Mouse (Mus musculus): ENCODE data around the gene Grip1.

The Grip1 gene

DNA sequence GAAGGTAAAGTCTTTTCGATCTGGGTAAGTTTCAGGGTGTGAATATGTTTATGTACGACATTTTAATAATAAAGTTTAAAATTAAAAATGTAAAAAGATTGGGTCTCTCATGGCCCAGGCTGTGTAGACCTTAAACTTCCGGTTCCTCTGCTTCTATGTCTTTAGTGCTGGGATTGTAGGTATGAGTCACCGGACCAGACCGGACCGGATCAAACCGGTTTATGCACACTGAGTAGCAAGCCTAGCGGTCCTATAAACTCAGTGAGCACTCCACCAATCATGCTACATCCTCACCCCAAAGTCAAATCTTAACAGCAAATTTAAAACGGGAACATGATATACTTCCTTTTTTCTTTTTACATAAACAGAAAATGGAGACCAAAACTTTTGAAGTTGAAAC is 530.7 kb downstream of the Grip1 start:
- no peak for DNase-seq

DNA sequence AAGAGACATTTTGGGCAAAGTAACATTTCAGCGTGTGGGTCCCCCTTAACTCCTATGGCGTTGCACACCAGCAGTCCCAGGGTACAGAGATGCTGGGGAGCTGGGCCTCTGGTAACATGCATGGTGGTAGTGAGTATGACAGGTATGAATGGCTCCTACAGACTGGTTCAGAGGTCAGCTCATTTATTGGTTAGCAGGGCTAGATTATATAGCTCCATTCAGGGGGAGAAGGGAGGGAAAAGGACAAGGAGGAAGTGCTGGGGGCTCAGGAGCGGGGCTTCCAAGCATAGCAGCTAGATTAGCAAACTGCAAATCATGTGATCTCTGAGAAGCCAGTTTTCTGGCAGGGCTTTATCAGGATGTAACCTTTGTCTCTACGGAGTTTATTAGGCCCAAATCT is 544.8 kb downstream of the Grip1 start:
- no peak for DNase-seq

GRCm38 (mm10) chr10:120002149-120002548 is 548.5 kb downstream of the Grip1 start:
- DNase-seq: no peak

DNA sequence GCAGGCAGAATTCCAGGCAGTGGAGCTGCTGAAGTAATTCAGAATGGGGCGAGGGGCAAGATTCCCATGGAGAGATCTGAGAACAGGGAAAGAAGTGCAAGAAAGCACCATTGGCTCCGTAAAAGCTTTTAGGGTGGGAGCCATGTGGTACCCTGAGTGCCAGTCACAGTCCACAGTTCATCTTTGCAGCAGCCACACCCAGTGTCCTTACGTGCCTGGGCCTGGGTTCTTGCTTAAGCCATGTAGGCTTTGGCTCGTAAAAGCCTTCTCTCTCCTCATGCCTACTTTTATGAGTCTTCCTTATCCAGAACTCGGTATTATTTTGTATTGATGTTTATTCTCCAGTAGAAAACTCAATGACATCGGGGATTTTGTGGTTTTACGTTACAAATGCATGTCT is 550.5 kb downstream of the Grip1 start:
- DNase-seq: no peak

- DNase-seq: no peak
These were observed 552.0 kb downstream of the Grip1 start for GRCm38 (mm10) chr10:120005581-120005980.

- no peak for DNase-seq
These were observed 558.7 kb downstream of the Grip1 start for GRCm38 (mm10) chr10:120012331-120012730.

- no peak for DNase-seq
These were observed 561.5 kb downstream of the Grip1 start for GRCm38 (mm10) chr10:120015117-120015516.

DNA sequence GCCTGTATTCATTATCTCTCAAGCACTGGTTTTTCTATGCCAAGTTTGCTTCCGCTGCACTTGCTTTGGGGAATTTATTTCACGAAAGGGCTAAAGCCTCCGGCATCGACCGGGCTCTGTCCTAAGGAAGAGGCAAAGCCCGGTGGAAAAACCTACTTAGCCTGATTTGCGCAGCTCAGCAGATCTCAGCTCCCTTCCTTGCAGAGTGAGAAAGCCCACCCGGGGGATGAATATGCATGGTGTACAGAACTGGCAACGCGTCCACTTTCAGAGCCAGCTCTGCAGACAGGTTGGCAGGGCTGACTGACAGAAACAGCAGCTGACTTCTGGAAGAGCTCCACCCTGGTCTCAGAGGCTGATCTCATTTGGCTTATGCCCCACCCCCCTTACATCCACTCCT is 572.8 kb downstream of the Grip1 start:
- no peak for DNase-seq

DNA sequence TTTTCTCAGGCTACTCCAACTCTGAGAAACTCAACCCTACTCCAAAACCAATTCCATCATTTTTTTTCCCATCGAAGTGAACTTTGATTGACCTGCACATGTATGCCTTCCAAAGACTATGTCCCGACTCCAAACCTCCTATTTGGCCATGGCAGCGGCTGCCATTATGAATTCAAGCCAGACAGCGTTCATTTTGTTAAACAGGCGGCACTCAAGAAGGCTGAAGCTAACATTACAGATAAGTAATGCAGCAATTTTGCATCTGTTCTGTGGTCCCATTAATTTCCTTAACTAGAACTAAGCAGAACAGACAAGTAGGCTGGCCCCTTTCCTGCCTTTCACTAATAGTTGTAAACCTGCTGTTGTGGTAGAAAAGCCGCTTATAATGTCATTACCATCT is 577.3 kb downstream of the Grip1 start:
- DNase-seq: no peak

DNA sequence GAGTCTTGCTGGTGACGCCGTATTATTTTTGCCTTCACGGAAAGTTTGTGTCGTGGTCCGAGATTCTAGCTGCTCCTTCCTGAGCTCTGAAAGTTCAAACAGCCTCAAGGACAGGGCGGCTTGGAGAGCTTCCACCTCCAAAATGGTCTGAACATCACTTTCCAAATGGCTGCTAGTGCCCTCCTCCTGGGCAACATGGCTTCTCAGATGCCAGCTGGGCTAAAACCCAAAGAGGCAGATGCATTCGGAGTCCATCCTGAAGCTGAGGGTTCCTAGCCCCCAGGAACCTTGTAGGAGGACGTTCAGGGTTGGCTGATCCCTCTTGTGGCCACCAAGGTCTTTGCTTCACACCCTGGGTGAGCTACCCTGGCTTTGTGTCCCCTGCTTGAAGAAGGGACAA is 577.7 kb downstream of the Grip1 start:
- no peak for DNase-seq

GRCm38 (mm10) chr10:120033866-120034265 is 580.2 kb downstream of the Grip1 start:
- no peak for DNase-seq

- DNase-seq: no peak
These were observed 581.6 kb downstream of the Grip1 start for GRCm38 (mm10) chr10:120035211-120035733.

DNA sequence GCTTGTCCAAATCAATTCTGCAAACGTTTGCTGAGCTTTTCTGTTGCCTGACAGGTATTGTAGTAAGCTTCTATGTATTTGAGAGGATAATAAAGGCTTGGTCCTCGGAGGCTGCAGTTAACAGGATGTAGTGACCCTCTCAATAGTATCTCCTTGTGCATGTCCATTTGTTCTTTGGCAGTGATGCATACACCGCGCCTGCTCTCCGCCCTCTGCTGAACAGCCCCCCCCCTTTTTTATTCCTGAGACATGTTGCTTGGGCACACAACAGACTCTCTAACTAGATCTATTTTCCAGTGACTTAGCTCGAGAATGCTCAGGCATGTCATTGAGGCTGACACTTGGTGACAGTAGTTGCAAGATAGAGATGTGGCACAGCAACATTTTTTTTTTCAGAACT is 582.2 kb downstream of the Grip1 start:
- DNase-seq: no peak

GRCm38 (mm10) chr10:120038194-120038593 is 584.6 kb downstream of the Grip1 start:
- DNase-seq: no peak

- DNase-seq: no peak
These were observed 590.6 kb downstream of the Grip1 start for GRCm38 (mm10) chr10:120044237-120044636.

DNA sequence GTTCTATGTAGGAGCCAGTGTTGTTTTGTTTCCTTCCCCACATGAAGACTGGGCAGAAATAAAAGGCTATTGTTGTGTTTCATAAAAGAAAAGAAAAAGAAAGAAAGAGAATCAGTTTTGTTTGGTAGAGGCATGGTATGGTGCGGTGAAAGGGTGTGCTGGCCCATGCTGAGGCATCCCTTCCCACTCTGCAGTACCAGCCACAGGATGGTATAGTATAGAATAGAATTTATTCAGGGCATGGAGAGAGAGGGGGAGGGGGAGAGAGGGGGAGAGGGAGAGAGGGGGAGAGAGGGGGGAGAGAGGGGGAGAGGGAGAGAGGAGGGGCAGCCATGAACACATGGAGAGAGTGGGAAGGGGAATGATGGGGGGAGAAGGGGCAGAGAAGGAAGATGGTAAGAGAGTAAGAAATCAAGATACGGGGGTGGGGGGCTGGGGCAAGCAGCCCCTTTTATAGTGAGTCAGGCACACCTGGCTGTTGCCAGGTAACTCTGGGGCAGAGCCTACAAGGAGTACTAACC is 591.1 kb downstream of the Grip1 start:
- no peak for DNase-seq

DNA sequence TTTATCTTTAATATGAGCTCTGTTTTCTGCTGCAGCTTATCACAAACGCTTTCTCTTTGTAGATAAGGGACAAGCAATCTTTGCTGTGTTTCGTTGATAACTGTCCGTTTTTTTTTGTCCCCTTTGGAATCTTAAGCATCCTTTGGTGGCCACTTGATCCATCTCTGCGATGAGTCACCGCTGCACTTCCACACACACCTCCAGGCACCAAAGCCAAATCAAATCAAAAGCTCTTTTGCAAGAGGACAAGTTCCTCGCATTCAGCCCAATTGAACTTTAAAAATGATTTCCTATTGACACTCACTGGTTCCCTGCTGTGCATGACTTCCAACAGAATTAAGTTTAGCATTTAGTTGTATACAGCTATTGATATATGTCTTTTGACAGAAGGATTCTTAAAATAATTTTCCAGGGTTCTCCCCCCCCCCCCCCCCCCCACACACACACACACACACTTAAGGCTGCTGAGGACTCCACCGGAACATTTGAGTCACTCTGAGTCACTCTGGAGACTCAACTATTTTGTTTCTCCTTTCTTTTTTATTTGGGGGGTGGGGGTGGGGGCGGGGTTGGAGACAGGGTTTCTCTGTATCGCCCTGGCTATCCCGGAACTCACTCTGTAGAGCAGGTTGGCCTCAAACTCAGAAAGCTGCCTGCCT is 607.1 kb downstream of the Grip1 start:
- DNase-seq: no peak

DNA sequence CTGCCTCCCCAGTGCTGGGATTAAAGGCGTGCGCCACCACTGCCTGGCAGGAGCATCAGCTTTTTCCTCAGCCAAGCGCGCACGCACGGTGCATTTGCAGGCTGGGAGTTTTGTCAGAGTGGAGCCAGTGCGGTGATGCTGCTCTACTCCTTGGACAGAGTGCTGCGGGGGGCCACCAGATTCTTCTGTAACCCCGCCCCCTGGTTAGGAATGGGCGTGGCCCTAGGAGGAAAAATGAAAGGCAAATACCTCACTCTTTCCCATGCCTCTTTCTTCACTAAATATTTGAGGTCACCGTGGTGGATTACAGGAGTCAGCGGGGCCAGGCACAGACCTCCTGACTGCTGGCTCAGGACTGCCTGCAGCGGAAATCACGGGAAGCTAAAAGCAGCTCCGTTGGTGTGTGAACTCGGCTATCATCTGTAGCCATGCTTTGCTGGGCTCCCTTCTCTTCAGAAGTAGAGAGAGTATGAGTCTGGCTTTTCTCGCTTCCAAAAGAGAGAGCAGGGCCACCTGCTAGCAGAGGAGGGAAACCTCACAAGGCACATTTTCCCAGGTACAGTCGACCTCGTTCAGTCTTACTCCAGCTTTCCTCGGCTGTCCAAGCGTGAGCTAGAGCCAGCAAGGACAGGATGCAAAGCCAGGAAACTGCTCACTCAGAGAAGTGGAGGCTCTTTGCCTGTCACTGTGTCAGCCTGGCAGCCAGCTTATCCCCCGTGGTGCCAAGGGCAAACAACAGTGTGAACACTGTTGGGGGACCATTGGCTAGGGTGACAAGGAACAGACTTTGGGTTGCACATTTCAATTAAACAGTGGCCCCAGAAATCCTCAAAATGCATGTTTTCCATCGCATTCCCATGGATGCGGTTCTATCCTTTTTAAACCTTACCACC is 607.9 kb downstream of the Grip1 start:
- DNase-seq: no peak

GRCm38 (mm10) chr10:120064424-120064823 is 610.8 kb downstream of the Grip1 start:
- DNase-seq: peak; percentile 72 to 73

GRCm38 (mm10) chr10:120066319-120066718 is 612.7 kb downstream of the Grip1 start:
- DNase-seq: no peak

GRCm38 (mm10) chr10:120077850-120078249 is 624.2 kb downstream of the Grip1 start:
- DNase-seq: no peak

DNA sequence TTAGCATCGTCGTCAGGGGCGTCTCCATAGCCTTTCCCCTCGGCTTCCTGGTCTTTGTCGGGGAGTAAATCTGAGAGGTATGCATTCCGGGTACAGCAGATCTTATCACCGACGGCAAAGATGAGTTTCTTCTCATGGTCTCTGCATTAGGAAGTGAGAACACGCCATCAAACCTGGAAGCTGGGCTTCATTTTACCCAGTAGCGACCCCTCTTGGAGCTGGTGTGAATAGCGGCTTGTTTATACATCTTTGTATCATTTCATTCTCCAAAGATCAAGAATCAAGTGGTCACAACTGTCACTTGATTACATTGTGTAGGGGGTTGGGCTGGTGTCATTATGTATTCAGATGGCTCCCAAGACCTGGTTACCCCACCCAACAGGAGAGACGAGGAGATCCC is 638.9 kb downstream of the Grip1 start:
- no peak for DNase-seq

DNA sequence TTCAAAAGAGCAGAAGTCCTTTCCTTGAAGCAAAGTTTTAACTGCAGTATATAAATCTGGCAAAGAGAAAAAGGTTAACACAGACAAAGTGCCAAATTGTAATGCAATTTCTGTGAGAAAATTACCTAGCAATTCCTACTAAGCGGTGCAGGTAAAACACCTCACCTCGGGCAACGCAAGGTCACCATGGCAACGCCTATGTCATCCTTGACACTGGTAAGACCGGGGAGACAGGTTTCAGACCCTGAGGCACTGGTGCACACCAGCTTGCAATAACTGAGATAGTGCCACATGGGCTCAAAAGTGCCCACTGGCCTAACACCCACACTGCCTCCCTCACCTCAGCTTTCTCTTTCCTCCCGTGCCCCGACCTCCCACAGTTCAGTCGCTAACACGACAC is 641.5 kb downstream of the Grip1 start:
- no peak for DNase-seq

DNA sequence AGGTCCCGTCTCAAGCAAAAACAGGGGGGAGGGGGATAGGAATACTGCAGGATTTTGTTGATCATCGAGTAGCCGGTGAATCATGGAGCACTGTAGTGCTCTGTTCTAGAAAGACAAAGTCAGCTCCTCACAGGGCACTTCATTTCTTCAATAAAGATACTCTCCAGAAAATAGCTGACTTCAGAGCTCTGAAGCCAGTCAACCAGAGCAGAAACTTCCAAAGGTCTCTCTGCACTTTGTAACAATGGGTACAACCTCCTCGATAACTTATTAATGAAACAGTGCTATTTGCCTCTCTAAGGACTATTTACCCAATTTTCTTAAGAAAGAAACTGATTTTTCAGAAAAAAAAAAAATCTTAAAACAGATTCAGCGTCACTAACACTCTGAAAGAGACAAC is 642.1 kb downstream of the Grip1 start:
- DNase-seq: no peak

Data from B cell, adult 2 months (primary cell).